Mouse (Mus musculus) MEL (cell line): Measurements from ENCODE around the gene Sbds.

Experiments
- CTCF ChIP-seq, 3 experiments: IDR thresholded peaks in 2 of 3; conservative IDR thresholded peaks in 1 of 3; 2 replicates each; pipeline ENCODE4 v1.5.1; 2011 to 2012; ENCODE audit warnings: low read length in 3 of 3, low read depth in 2 of 3, mild to moderate bottlenecking in 2 of 3, improper control_type of control experiment in 1 of 3, inconsistent platforms in 1 of 3, mixed read lengths in 1 of 3, moderate library complexity in 1 of 3; ENCODE audit not compliant: control insufficient read depth in 1 of 3, insufficient read depth in 1 of 3, poor library complexity in 1 of 3, severe bottlenecking in 1 of 3
- EP300 ChIP-seq, 2 experiments: IDR thresholded peaks; 2 replicates each; pipeline ENCODE4 v1.6.1; 2011; ENCODE audit warnings: improper control_type of control experiment in 2 of 2, low read length in 2 of 2, low read depth in 1 of 2, mild to moderate bottlenecking in 1 of 2
- GATA1 ChIP-seq: IDR thresholded peaks from 2 replicates; pipeline ENCODE4 v1.6.1; 2011; ENCODE audit warnings: low read depth, low read length, improper control_type of control experiment
- KAT2A ChIP-seq: conservative IDR thresholded peaks from 2 replicates; pipeline ENCODE4 v1.6.1; 2012; ENCODE audit warnings: low read depth, low read length, improper control_type of control experiment, inconsistent platforms
- MYC ChIP-seq: IDR thresholded peaks from 2 replicates; pipeline ENCODE4 v1.6.1; 2011; ENCODE audit warnings: low read depth, mild to moderate bottlenecking, low read length, improper control_type of control experiment, moderate library complexity
- POLR2A ChIP-seq, 2 experiments: IDR thresholded peaks; 2 replicates each; pipeline ENCODE4 v1.6.1; 2011 to 2012; ENCODE audit warnings: low read length in 2 of 2, mild to moderate bottlenecking in 2 of 2, control low read depth in 1 of 2, improper control_type of control experiment in 1 of 2, low read depth in 1 of 2, moderate library complexity in 1 of 2; ENCODE audit not compliant: control insufficient read depth in 1 of 2, insufficient read depth in 1 of 2, poor library complexity in 1 of 2
- POLR2AphosphoS5 ChIP-seq: IDR thresholded peaks from 2 replicates; pipeline ENCODE4 v1.6.1; 2012; ENCODE audit warnings: low read depth, borderline replicate concordance, mild to moderate bottlenecking, inconsistent platforms, low read length, moderate library complexity, mixed read lengths
- TAL1 ChIP-seq: IDR thresholded peaks from 2 replicates; pipeline ENCODE4 v1.6.1; 2012; ENCODE audit warnings: mild to moderate bottlenecking, inconsistent platforms, low read length, moderate library complexity, mixed read lengths

DNA sequence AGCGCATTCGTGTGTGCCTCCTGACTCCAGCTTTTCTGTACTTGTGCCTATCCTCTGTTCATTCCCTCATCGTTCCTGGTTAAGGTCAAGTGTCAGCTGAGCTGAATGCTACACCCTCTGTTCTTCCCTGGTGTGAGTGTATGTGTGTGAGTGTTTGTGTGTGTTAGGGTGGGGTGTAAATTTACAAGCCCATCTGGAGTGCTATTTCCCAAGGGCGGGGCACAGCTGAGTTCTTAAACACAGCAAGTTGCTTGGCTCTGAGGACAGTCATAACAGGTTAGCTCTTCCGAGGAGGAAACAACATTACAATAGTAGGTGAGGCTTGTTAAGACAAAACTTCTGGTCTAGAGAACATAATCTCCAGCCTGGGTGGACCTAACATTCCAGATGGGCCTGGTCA is 37.0 kb downstream of the Sbds start:
- no peak for TF ChIP-seq TAL1
- no peak for TF ChIP-seq EP300 (IDR thresholded peaks at IDR 0.05; ENCODE audit: low read depth in 1 of 2, low read length in 2 of 2)
- TF ChIP-seq POLR2A (IDR thresholded peaks at IDR 0.05; ENCODE audit: control insufficient read depth in 1 of 2, insufficient read depth in 1 of 2, low read depth in 1 of 2, low read length in 2 of 2, poor library complexity in 1 of 2), result no peak
- TF ChIP-seq KAT2A, result no peak
- no peak for TF ChIP-seq CTCF (IDR thresholded peaks at IDR 0.05 in 2 of 3, conservative IDR thresholded peaks at IDR 0.05 in 1 of 3; ENCODE audit: control insufficient read depth in 1 of 3, insufficient read depth in 1 of 3, low read depth in 2 of 3, low read length in 3 of 3, poor library complexity in 1 of 3, severe bottlenecking in 1 of 3)
- no peak for TF ChIP-seq GATA1
- TF ChIP-seq POLR2AphosphoS5, result no peak
- no peak for TF ChIP-seq MYC
